Mouse (Mus musculus) right cerebral cortex, postnatal 4 days (tissue): ENCODE data around the gene Pfn4.
"Not testable (repeated sequence)": the region's sequence is repeated elsewhere in the genome, so short reads cannot be mapped to it uniquely, and the experiment has no call there.

Experiments
- DNase-seq: peaks from one replicate; pipeline ENCODE4 v3.0.0-alpha.2; 2022

Gene Pfn4

GRCm38 (mm10) chr12:4788128-4788527 lies 19.3 kb downstream of the Pfn4 start:
- not testable (repeated sequence) for DNase-seq

- peak; percentile 44 for DNase-seq
These were observed 24.9 kb downstream of the Pfn4 start for GRCm38 (mm10) chr12:4793718-4794117.

GRCm38 (mm10) chr12:4797471-4797870 lies 28.6 kb downstream of the Pfn4 start:
- not testable (repeated sequence) for DNase-seq

GRCm38 (mm10) chr12:4811036-4811435 lies 42.2 kb downstream of the Pfn4 start:
- DNase-seq: no peak

DNA sequence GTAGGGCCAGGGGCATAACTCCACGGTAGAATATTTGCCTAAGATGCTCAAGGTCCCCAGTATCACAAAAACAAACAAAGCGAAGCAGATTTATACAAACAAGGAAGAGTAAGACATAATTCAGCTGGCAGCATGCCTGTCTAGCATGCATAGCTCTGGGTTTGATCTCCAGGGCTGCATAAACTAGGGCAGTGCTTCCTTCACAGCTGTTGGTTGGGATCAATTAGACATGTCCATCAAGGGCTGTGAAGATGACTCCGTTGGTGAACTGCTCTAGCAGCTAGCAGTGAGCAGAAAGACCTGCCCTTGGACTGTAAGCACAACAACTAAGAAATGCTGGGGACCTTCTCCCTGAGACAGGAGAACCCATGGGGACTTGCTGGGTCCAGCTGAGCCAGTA lies 42.9 kb downstream of the Pfn4 start:
- no peak for DNase-seq

DNA sequence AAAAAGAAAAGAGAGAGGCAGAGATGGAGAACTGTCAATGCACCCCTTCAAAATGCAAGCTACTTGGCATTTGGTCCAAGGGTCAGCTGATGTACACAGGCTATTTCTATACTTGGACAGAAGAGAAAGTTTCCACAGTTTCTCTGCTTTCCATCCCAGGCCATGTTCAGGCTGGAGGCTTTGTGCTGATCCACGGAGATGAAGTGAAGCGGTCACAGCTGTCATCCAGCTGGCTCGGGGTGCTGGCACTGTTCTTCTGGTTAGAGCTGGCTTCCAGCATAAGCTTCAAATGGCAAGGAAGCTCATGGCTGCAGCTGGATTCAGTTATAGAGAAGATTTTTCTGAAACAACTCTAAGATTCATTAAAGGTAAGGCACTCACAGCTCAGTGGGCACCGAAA lies 44.8 kb downstream of the Pfn4 start:
- no peak for DNase-seq

- no peak for DNase-seq
These were observed 48.0 kb downstream of the Pfn4 start for GRCm38 (mm10) chr12:4816680-4817360.

- DNase-seq: peak; percentile 98
These were observed 48.7 kb downstream of the Pfn4 start, which contains the start of gene Sf3b6 for GRCm38 (mm10) chr12:4817361-4818101. Gene Sf3b6, plus strand, starts transcription at chr12:4817544.

GRCm38 (mm10) chr12:4827256-4827655 lies 58.4 kb downstream of the Pfn4 start:
- no peak for DNase-seq
